Mouse (Mus musculus): ENCODE data around the gene Tcap. TPM values are rescaled to one million over a fixed set of nuclear protein-coding genes. Genes with fewer than 3 reads are reported as not detected.
A peak's percentile ranks its signal among the peaks of the same experiment; 100 is the strongest.
"Not testable (repeated sequence)": the region's sequence is repeated elsewhere in the genome, so short reads cannot be mapped to it uniquely, and the experiment has no call there.

Tcap gene
- total RNA-seq, 2 experiments from 2014 or later: 0.83 to 1.4 TPM

GRCm38 (mm10) chr11:98382405-98382804 lies 1.2 kb upstream of the Tcap start:
- not testable (repeated sequence) for DNase-seq

GRCm38 (mm10) chr11:98384216-98384615 lies 605 bp downstream of the Tcap start:
- DNase-seq: no peak

- DNase-seq: no peak
These were observed 1.4 kb downstream of the Tcap start for GRCm38 (mm10) chr11:98384721-98385637.

- DNase-seq: no peak
These were observed 2.3 kb downstream of the Tcap start, which contains the start of gene Pnmt for GRCm38 (mm10) chr11:98385638-98386585. Pnmt (plus strand) TSS chr11:98386450.

GRCm38 (mm10) chr11:98386596-98386995 lies 3.0 kb downstream of the Tcap start:
- DNase-seq: no peak

GRCm38 (mm10) chr11:98387056-98387577 lies 3.5 kb downstream of the Tcap start:
- no peak for DNase-seq

GRCm38 (mm10) chr11:98388282-98388681 lies 4.7 kb downstream of the Tcap start:
- DNase-seq: no peak

GRCm38 (mm10) chr11:98389221-98389780 lies 5.7 kb downstream of the Tcap start:
- peak; percentile 56 to 57 for DNase-seq

GRCm38 (mm10) chr11:98390141-98390540 lies 6.5 kb downstream of the Tcap start:
- no peak for DNase-seq

GRCm38 (mm10) chr11:98392034-98392433 lies 8.4 kb downstream of the Tcap start:
- DNase-seq: no peak

- DNase-seq: no peak
These were observed 9.0 kb downstream of the Tcap start for GRCm38 (mm10) chr11:98392645-98393044.

- DNase-seq: no peak
These were observed 9.7 kb downstream of the Tcap start for GRCm38 (mm10) chr11:98393317-98393716.

GRCm38 (mm10) chr11:98394301-98394700 lies 10.7 kb downstream of the Tcap start:
- no peak for DNase-seq

GRCm38 (mm10) chr11:98395041-98395440 lies 11.4 kb downstream of the Tcap start:
- no peak for DNase-seq

- DNase-seq: no peak
These were observed 14.3 kb downstream of the Tcap start for GRCm38 (mm10) chr11:98397946-98398345.

- peak; percentile 87 to 92 for DNase-seq
These were observed 16.6 kb downstream of the Tcap start, which contains the start of gene Pgap3 for GRCm38 (mm10) chr11:98400161-98400726. Pgap3 (minus strand) TSS chr11:98400490.

- DNase-seq: no peak
These were observed 17.2 kb downstream of the Tcap start for GRCm38 (mm10) chr11:98400816-98401215.

- DNase-seq: no peak
These were observed 23.0 kb downstream of the Tcap start for GRCm38 (mm10) chr11:98406621-98407020.

- no peak for DNase-seq
These were observed 25.3 kb downstream of the Tcap start for GRCm38 (mm10) chr11:98408872-98409271.

- no peak for DNase-seq
These were observed 25.8 kb downstream of the Tcap start for GRCm38 (mm10) chr11:98409341-98409822.

GRCm38 (mm10) chr11:98412273-98412796 lies 28.7 kb downstream of the Tcap start, which contains the start of gene Erbb2:
Erbb2 (plus strand) TSS chr11:98412470.
- DNase-seq: peak in 1 of 2 experiments; percentile 22

Data from layer of hippocampus, postnatal 36 days (tissue).